Mouse (Mus musculus): ENCODE measurements at regions not wholly inside any gene's neighbourhood (a gene's known extent, or its start where the extent isn't known, plus 50 kb on each side); places are given as distances from the start of the nearest gene placed in this dataset.

GRCm38 (mm10) chr11:65435699-65436161, 165.9 kb upstream of the Myocd start:
- whole genome bisulfite sequencing, result 17% methylated on average over 4 of the region's 4 CpGs
- H3K27me3 ChIP-seq (ENCODE audit: control insufficient read depth, insufficient read depth, low read length), result no peaks in the 10 kb centered on the region
- TF ChIP-seq CTCF (IDR thresholded peaks at IDR 0.05; ENCODE audit: borderline replicate concordance, insufficient read depth, low read depth, low read length) (no peak), POLR2A (IDR thresholded peaks at IDR 0.05; ENCODE audit: borderline replicate concordance, insufficient read depth, low read length) (no peak)
- H3K4me1 ChIP-seq (ENCODE audit: control insufficient read depth, insufficient read depth, low read length), result peaks cover 5% of the 10 kb centered on the region
- H3K27ac ChIP-seq (ENCODE audit: insufficient read depth, low read length), result no peak overlapping the region
- no peak overlapping the region for H3K4me3 ChIP-seq (replicated peaks; ENCODE audit: insufficient read depth, low read depth, low read length)
- peak; percentile 22 to 59 for DNase-seq

GRCm38 (mm10) chr11:65421889-65422288, 152.1 kb upstream of the Myocd start:
- Histone ChIP-seq H3K4me3 (replicated peaks; ENCODE audit: insufficient read depth, low read depth, low read length) (no peak overlapping the region), H3K4me1 (ENCODE audit: control insufficient read depth, insufficient read depth, low read length) (peaks cover 10% of the 10 kb centered on the region; the same call in 1 of the 2 replicates), H3K27ac (ENCODE audit: insufficient read depth, low read length) (no peak overlapping the region), H3K27me3 (ENCODE audit: control insufficient read depth, insufficient read depth, low read length) (no peaks in the 10 kb centered on the region)
- no peak for DNase-seq
- 56% methylated on average over 1 of the region's 1 CpGs for WGBS
- no peak for TF ChIP-seq CTCF (IDR thresholded peaks at IDR 0.05; ENCODE audit: borderline replicate concordance, insufficient read depth, low read depth, low read length)
- TF ChIP-seq POLR2A (IDR thresholded peaks at IDR 0.05; ENCODE audit: borderline replicate concordance, insufficient read depth, low read length), result no peak

GRCm38 (mm10) chr11:65408621-65409020, 138.8 kb upstream of the Myocd start:
- DNase-seq, result peak in 1 of 2 experiments; percentile 30
- 40% methylated on average over 1 of the region's 1 CpGs for WGBS
- H3K4me1 ChIP-seq (ENCODE audit: control insufficient read depth, insufficient read depth, low read length), result no peaks in the 10 kb centered on the region
- TF ChIP-seq CTCF (IDR thresholded peaks at IDR 0.05; ENCODE audit: borderline replicate concordance, insufficient read depth, low read depth, low read length), result no peak
- no peak for TF ChIP-seq POLR2A (IDR thresholded peaks at IDR 0.05; ENCODE audit: borderline replicate concordance, insufficient read depth, low read length)
- H3K27me3 ChIP-seq (ENCODE audit: control insufficient read depth, insufficient read depth, low read length), result no peaks in the 10 kb centered on the region
- H3K27ac ChIP-seq (ENCODE audit: insufficient read depth, low read length), result no peak overlapping the region
- H3K4me3 ChIP-seq (replicated peaks; ENCODE audit: insufficient read depth, low read depth, low read length), result no peak overlapping the region

GRCm38 (mm10) chr11:65402460-65403154, 132.8 kb upstream of the Myocd start:
- Histone ChIP-seq H3K27ac (ENCODE audit: insufficient read depth, low read length) (no peak overlapping the region), H3K4me1 (ENCODE audit: control insufficient read depth, insufficient read depth, low read length) (peaks cover 6% of the 10 kb centered on the region; the same call in 1 of the 2 replicates)
- peak; percentile 72 to 85 for DNase-seq

DNA sequence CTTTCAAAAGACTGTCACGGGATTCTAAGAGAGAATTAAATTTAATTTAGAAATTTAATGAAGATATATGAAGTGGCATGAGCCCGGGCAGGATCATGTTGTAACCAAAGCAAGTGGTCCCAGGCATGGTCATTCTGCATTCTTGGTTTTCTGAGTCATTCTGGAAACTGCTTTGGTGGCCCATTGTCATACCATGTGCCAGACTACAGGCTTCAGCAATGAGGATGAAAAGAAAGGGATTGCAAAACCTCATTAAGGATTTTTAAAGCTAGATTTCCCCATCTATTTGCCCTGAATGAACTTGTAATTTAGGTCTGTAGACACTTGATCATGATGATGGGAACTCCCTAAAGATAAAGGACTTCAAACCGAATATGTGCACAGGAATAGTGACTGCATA, 119.4 kb upstream of the Myocd start:
- no peak overlapping the region for H3K4me3 ChIP-seq (replicated peaks; ENCODE audit: insufficient read depth, low read depth, low read length)
- no peaks in the 10 kb centered on the region for H3K4me1 ChIP-seq (ENCODE audit: control insufficient read depth, insufficient read depth, low read length)
- H3K27ac ChIP-seq (ENCODE audit: insufficient read depth, low read length), result no peak overlapping the region
- no peaks in the 10 kb centered on the region for H3K27me3 ChIP-seq (ENCODE audit: control insufficient read depth, insufficient read depth, low read length)
- no peak for DNase-seq
- TF ChIP-seq POLR2A (IDR thresholded peaks at IDR 0.05; ENCODE audit: borderline replicate concordance, insufficient read depth, low read length) (no peak), CTCF (IDR thresholded peaks at IDR 0.05; ENCODE audit: borderline replicate concordance, insufficient read depth, low read depth, low read length) (no peak)
- WGBS, result 89% methylated on average over 3 of the region's 3 CpGs

More at GRCm38 (mm10) chr11:65402460-65403154, 132.8 kb upstream of the Myocd start:
- no peaks in the 10 kb centered on the region for H3K27me3 ChIP-seq (ENCODE audit: control insufficient read depth, insufficient read depth, low read length)
- H3K4me3 ChIP-seq (replicated peaks; ENCODE audit: insufficient read depth, low read depth, low read length), result no peak overlapping the region
- WGBS, result 38% methylated on average over 12 of the region's 12 CpGs
- no peak for TF ChIP-seq CTCF (IDR thresholded peaks at IDR 0.05; ENCODE audit: borderline replicate concordance, insufficient read depth, low read depth, low read length)
- TF ChIP-seq POLR2A (IDR thresholded peaks at IDR 0.05; ENCODE audit: borderline replicate concordance, insufficient read depth, low read length), result no peak

- Histone ChIP-seq H3K27me3 (ENCODE audit: control insufficient read depth, insufficient read depth, low read length) (no peaks in the 10 kb centered on the region), H3K4me1 (ENCODE audit: control insufficient read depth, insufficient read depth, low read length) (no peaks in the 10 kb centered on the region), H3K27ac (ENCODE audit: insufficient read depth, low read length) (no peak overlapping the region), H3K4me3 (replicated peaks; ENCODE audit: insufficient read depth, low read depth, low read length) (no peak overlapping the region)
- 66% methylated on average over 14 of the region's 14 CpGs for WGBS
- no peak for DNase-seq
- no peak for TF ChIP-seq POLR2A (IDR thresholded peaks at IDR 0.05; ENCODE audit: borderline replicate concordance, insufficient read depth, low read length)
- no peak for TF ChIP-seq CTCF (IDR thresholded peaks at IDR 0.05; ENCODE audit: borderline replicate concordance, insufficient read depth, low read depth, low read length)
These were observed 116.7 kb upstream of the Myocd start for GRCm38 (mm10) chr11:65386291-65387061.

DNA sequence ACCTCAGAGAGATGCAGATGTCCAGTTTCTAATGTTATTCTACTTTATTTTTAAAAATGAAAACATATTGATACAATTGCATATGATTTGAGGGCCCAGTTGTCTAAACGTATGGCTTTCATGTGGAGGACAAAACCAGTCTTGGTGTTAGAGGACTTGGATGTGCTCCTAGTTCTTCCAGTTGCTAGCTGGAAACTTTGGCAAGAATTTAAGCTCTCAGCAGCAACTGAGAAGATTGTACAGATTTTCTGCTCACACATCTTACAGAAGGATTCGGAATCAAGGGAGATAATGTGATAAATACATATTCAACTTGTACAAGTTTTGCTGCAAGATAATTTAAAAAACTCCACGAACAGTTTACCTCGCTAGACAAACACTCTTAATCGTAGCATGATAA, 105.6 kb upstream of the Myocd start:
- no peaks in the 10 kb centered on the region for H3K27me3 ChIP-seq (ENCODE audit: control insufficient read depth, insufficient read depth, low read length)
- H3K27ac ChIP-seq (ENCODE audit: insufficient read depth, low read length), result no peak overlapping the region
- no peak for DNase-seq
- peaks cover 7% of the 10 kb centered on the region for H3K4me1 ChIP-seq (ENCODE audit: control insufficient read depth, insufficient read depth, low read length)
- H3K4me3 ChIP-seq (replicated peaks; ENCODE audit: insufficient read depth, low read depth, low read length), result no peak overlapping the region
- TF ChIP-seq CTCF (IDR thresholded peaks at IDR 0.05; ENCODE audit: borderline replicate concordance, insufficient read depth, low read depth, low read length) (no peak), POLR2A (IDR thresholded peaks at IDR 0.05; ENCODE audit: borderline replicate concordance, insufficient read depth, low read length) (no peak)
- WGBS, result 65% methylated on average over 5 of the region's 5 CpGs
